Mouse (Mus musculus) T-helper 2 cell (primary cell): ENCODE data around the gene Pgpep1.

Experiments used
- in situ Hi-C: fragments of 300-600 bp; cut with MboI, MseI; formaldehyde crosslinking; loops from one replicate; pipeline ENCODE4 v1.15.1; 2025; ENCODE audit warnings: high pct_unique_total_duplicates

The Pgpep1 gene

GRCm38 (mm10) chr8:70609849-70610795 lies 50.1 kb downstream of the Pgpep1 start:
- in situ Hi-C loops, result no loop called here

DNA sequence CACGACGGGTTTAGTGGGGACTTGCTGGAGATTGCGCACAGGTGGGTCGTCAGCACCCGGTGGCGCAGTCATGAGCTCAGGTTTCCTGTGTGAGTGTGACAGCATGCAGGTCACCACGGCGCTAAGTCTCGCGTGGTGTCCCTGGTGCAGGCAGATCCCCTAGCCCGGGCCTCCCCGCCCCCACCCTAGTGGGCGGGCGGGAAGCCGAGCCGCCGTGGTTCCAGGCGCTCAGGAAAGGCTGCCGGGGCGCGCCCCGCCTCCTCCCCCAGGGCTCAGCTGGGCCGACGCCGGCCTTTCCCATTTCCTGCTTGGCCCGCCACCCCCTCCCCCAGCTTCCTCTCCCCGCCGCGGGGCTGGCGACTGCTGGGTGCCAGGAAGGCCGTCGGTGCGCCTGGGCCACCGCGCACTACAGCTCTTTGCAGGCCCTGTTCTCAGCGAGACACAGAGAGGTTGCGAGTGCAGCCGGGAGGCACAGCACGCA lies 50.8 kb downstream of the Pgpep1 start:
- in situ Hi-C loops, result no loop called here

- in situ Hi-C loops, result no loop called here
Measured at GRCm38 (mm10) chr8:70608749-70609367, 51.3 kb downstream of the Pgpep1 start, which contains the start of gene Ssbp4. Ssbp4 (minus strand) TSS chr8:70608872.

DNA sequence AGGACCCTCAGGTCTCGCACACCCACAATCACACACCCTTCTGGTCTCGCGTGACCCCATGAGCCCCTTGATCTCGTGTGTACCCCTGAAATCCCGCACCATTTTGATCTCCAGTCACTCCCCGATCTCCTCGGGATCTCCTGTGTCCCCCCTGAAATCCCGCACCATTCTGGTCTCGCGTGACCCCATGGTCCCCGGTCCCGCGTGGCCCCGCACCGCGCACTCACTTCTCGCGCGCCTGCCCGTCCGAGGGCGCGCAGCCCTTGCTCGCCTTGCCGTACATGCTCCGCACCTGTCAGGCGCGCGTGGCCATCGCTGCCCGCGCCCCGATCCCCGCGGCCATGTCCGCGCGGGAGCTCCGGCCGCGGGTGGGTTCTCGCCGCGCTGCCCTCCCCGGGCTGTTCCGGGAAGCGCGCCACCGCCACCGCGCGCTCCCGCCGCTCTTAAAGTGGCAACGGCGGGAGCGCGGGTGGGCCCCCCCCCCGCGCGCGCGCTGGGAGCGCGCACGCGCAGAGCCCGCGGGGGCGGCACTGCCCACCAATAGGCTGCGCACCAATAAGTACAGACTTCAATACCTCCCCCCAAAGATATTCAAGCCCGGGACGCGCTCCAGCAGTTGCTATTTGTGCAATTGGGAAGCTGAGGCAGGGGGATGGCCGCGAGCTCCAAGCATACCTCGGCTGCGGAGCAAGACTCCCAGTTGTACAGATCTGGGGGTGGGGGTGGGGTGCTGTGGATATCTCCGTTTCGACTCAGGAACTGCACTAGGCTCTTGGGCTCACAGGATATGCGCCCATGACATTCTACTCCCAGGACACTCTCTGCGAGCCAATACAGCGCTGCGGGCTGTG lies 52.1 kb downstream of the Pgpep1 start:
- in situ Hi-C loops, result no loop called here

GRCm38 (mm10) chr8:70607603-70607897 lies 52.6 kb downstream of the Pgpep1 start:
- in situ Hi-C loops, result no loop called here

- in situ Hi-C loops, result no loop called here
Measured at GRCm38 (mm10) chr8:70606780-70607602, 53.2 kb downstream of the Pgpep1 start.

DNA sequence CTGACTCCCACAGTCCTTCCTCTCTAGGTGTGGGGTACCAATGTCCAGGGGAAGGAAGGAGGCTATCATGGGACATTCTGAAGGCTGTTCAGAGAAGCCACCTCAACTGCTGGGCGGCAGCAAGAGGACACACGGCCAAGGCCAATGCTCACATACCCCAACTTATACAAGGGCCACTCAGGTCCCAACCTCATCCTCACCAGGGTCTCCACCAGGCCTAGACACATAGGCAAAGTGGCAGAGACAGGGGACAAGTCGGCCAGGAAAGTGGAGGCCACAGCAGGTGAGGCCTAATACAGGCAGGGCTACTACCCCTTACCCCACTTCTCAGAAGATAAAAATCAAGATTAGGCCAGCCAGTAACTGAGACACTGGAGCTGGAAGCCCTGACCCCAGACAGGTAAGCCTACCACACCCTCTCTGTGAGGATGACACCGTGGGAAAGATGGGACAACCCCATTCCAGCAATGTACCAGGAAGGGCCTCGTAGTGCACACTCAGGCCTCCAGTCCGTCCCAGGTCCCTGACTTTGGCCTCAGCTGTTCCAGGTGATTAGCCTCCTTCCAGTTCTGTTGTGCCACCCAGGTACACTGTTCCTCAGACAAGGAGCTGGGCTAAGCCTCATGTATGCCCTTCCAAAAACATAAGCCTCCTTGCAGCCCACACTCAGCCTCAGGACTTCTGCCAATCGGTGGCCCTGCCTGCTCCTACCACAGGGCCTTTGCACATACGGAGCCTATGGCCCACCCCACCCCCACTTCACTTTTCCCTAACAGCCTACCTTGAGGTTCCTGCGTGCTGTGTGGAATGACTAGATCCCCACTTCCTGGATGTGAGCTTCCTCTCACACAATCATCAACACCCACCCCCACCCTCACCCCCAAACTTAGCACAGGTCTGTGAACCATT lies 54.1 kb downstream of the Pgpep1 start:
- in situ Hi-C loops, result no loop called here

DNA sequence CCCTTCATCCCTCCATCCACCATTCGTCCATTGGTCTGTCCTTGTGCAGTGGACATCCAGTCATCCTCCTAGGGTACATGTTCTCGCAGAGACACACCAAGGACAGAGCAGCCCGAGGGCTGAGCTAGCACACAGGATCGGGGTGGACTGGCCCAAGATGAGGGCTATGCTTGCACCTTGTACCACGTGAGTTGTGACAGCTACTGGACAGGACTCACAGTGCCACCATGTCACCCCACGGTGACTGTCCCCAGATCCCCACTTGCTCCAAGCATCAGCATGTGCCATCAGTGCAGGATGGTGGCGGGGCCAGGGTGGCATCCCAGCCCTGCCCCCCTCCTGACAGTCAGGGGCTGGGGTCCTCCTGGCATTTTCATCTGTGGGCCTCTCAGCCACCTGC lies 55.6 kb downstream of the Pgpep1 start:
- in situ Hi-C loops, result no loop called here

GRCm38 (mm10) chr8:70602139-70602811 lies 57.9 kb downstream of the Pgpep1 start:
- in situ Hi-C loops, result no loop called here

DNA sequence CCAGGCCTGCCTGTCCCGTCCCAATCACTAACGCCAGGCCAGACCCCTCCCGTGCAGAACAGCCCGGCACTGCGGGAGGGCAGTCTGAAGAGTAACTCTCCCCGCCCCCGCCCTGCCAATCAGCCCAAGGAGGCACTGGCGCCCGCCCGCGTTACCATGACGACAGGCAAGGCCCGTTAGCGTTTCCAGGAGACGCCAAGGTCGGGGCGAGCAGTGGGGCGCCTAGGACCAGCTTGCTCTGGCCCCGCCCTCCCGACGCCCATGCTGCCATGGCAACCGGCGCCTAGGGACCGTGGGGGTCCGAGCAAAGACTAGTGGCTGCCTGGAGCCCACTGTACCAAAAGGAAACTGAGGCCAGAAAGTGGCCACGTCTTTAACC lies 58.9 kb downstream of the Pgpep1 start:
- in situ Hi-C loops, result no loop called here

- in situ Hi-C loops, result no loop called here
Measured at GRCm38 (mm10) chr8:70600473-70601270, 59.5 kb downstream of the Pgpep1 start.

GRCm38 (mm10) chr8:70599507-70600290 lies 60.5 kb downstream of the Pgpep1 start:
- in situ Hi-C loops, result no loop called here

DNA sequence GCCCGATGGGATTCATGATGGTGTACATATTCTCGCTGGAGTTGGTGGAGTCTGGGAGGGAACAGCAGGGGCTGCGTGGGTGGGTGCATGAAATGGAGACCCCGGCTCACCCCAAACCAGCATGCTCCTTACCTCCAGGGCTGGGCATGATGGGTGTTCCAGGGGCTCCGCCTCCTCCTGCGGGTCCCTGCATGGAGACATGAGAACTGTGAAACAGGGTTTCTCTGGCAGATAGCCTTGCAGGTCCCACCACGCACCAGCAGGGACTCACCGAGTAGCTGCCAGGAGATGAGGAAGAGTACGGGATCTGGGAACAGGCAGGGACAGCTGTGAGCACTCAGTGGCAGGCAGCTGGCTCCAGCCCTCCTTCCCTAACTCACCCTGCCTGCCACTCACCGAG lies 61.5 kb downstream of the Pgpep1 start:
- in situ Hi-C loops, result no loop called here

- in situ Hi-C loops, result no loop called here
Measured at GRCm38 (mm10) chr8:70598283-70598682, 61.9 kb downstream of the Pgpep1 start.

- in situ Hi-C loops, result no loop called here
Measured at GRCm38 (mm10) chr8:70597417-70598272, 62.5 kb downstream of the Pgpep1 start.

DNA sequence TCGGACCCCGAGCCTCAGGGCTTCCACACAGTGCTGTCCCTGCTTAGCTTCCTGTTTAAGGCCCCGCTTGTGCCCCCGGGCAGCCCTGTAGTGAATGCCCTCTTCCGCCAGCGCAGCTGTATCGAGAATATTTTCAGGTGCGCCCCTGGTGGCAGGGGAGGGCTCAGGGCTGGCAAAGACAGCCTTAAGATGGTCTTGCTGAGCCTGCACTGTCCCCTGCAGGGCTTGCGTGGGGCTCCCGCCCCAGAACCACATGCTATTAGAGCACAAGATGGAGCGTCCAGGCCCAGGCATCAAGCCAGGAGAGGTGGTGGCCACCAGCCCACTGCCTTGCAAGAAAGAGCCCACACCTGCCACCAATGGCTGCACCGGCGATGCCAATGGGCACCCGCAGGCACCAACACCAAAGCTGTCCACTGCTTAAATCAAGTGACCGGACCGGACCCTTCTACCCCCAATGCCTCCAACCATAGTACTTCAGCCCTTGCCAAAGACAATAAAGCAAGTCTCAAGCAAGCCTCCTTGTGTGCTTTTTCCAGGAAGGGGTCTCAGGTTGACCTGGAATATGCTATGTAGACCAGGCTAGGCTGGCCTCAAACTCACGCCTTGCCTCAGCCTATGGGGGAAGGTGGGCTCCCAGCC lies 63.3 kb downstream of the Pgpep1 start:
- in situ Hi-C loops, result no loop called here
